Mouse (Mus musculus) heart, postnatal 0 days (tissue): ENCODE data around the gene Tcf12.

Experiments
- CTCF ChIP-seq: IDR thresholded peaks from 2 replicates; pipeline ENCODE4 v1.5.1; 2016; ENCODE audit warnings: antibody characterized with exemption, control low read depth, low read depth
- EP300 ChIP-seq: IDR thresholded peaks from 2 replicates; pipeline ENCODE4 v1.6.1; 2016; ENCODE audit warnings: antibody characterized with exemption, low read depth

DNA sequence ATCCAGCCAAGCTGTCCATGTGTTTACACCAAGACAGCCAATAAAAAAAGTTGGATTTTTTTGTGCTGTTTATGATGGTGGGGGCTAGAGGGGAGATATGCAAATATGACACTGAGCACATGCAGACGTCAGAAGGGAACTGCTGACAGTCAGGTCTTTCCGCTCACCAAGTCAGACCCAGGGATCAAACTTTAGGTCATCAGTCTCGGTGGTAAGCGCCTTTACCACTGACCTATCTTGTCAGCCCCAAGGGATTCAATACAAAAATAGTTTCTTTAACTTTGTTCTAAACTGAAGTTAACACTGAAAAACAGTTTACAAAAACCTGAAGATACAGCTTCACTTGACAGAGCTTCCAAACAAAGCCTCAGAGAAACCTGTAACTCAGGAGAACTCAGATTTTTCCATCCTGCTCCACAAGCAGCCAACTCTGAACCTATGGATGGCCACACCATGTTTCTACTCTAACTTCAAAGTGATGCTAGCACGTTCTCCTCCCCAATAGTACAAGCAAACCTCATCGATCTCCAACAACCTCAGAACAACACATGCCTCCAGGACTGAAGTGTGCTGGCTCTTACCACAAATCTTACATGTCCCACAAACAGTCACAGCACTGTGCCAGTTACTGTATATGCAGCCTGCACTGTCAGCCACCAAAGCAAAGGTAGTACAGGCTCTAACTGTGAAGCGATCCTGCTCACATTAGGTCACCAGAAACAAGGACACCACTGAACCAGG lies 11.6 kb downstream of the Tcf12 start:
- TF ChIP-seq EP300 (no peak), CTCF (no peak)
